Mouse (Mus musculus): Measurements from ENCODE around the gene Lrcol1. TPM values are rescaled to one million over a fixed set of nuclear protein-coding genes. Genes with fewer than 3 reads are reported as not detected.

Gene Lrcol1
- not detected in 2 replicates for polyA plus RNA-seq (2016; fragmentation: Nextera tagmentation; extraction: Ambion mirVana)

- no peak within 1 kb of the TSS for H3K4me3 ChIP-seq
- ATAC-seq (ENCODE audit: low FRiP score) = no peak
- no peak within 1 kb of the TSS for H3K4me2 ChIP-seq (replicated peaks)
- no peak within 1 kb of the TSS for H3K9ac ChIP-seq
- peaks cover 38% of the 10 kb centered on the region for H3K27me3 ChIP-seq
- 77% methylated on average over 4 of the region's 4 CpGs for WGBS
- no peak within 1 kb of the TSS for H3K27ac ChIP-seq
- H3K36me3 ChIP-seq = no peaks in the 10 kb centered on the region
- H3K9me3 ChIP-seq (replicated peaks) = no peaks in the 10 kb centered on the region
- H3K4me1 ChIP-seq = peaks cover 12% of the 10 kb centered on the region
Observed at GRCm38 (mm10) chr5:110344524-110344923, at the start of gene Lrcol1. Gene Lrcol1, plus strand, starts transcription at chr5:110344730.

DNA sequence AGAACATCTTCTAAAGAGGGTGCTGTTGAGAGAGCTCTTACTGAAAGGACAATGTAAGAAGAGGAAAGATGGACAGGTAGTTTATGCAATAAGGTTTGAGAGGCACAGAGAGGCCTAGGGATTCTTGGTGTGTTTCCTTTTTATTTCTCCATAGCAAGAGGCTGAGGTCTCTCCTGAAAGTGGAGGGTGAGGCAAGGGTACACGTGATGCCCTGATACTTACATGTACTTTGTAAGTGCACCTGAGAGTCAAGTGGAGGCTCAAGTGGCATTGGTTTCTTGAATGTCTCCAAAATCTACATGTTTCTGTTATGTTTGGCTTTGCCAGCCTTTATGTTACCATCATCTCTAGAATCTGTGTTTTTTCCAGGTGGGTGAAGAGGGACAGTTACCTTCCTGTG, 47.9 kb upstream of the Lrcol1 start:
- H3K9me3 ChIP-seq (replicated peaks) = no peaks in the 10 kb centered on the region
- peaks cover 47% of the 10 kb centered on the region for H3K36me3 ChIP-seq
- no peaks in the 10 kb centered on the region for H3K4me1 ChIP-seq
- no peaks in the 10 kb centered on the region for H3K27me3 ChIP-seq
- no peak overlapping the region for H3K9ac ChIP-seq
- H3K4me3 ChIP-seq = no peak overlapping the region
- no peak overlapping the region for H3K4me2 ChIP-seq (replicated peaks)
- ATAC-seq (ENCODE audit: low FRiP score) = no peak
- H3K27ac ChIP-seq = no peak overlapping the region
- WGBS = 100% methylated on average over 1 of the region's 1 CpGs

GRCm38 (mm10) chr5:110300591-110300990, 43.9 kb upstream of the Lrcol1 start:
- H3K36me3 ChIP-seq = peaks cover 55% of the 10 kb centered on the region
- ATAC-seq (ENCODE audit: low FRiP score) = no peak
- 92% methylated on average over 2 of the region's 2 CpGs for WGBS
- H3K9me3 ChIP-seq (replicated peaks) = no peaks in the 10 kb centered on the region
- no peak overlapping the region for H3K4me2 ChIP-seq (replicated peaks)
- no peaks in the 10 kb centered on the region for H3K27me3 ChIP-seq
- no peaks in the 10 kb centered on the region for H3K4me1 ChIP-seq
- H3K27ac ChIP-seq = no peak overlapping the region
- H3K9ac ChIP-seq = no peak overlapping the region
- H3K4me3 ChIP-seq = no peak overlapping the region

- Histone ChIP-seq H3K9me3 (replicated peaks) (no peaks in the 10 kb centered on the region), H3K4me3 (no peak overlapping the region), H3K4me2 (replicated peaks) (no peak overlapping the region), H3K27ac (no peak overlapping the region), H3K9ac (no peak overlapping the region), H3K27me3 (no peaks in the 10 kb centered on the region), H3K36me3 (peaks cover 65% of the 10 kb centered on the region), H3K4me1 (no peaks in the 10 kb centered on the region)
- WGBS = 95% methylated on average over 7 of the region's 7 CpGs
- no peak for ATAC-seq (ENCODE audit: low FRiP score)
Observed at GRCm38 (mm10) chr5:110308861-110309260, 35.7 kb upstream of the Lrcol1 start.

GRCm38 (mm10) chr5:110313127-110313526, 31.4 kb upstream of the Lrcol1 start:
- Histone ChIP-seq H3K27ac (no peak overlapping the region), H3K27me3 (no peaks in the 10 kb centered on the region), H3K9ac (no peak overlapping the region), H3K9me3 (replicated peaks) (no peaks in the 10 kb centered on the region), H3K4me2 (replicated peaks) (no peak overlapping the region), H3K4me1 (no peaks in the 10 kb centered on the region), H3K36me3 (peaks cover 53% of the 10 kb centered on the region), H3K4me3 (no peak overlapping the region)
- ATAC-seq (ENCODE audit: low FRiP score) = no peak
- 93% methylated on average over 3 of the region's 3 CpGs for WGBS

DNA sequence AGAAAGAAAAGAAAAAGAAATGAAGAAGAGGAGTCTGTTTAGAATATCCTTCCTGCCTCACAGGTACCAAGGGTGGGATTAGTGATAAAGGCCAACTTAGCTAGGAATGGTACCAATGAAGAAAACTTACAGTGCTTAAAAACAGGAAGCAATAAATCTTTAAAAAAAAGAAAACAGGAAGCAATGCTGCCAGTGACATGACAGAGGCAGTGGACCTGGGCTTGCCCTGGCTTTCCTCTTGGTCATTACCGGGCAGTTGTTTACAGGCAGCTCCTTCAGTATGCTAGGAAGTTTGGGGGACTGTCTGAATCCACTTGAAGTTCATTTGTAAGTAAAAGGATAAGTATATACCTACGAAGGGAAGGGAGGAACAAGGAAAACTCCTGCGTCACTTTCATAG, 14.0 kb upstream of the Lrcol1 start:
- H3K4me1 ChIP-seq = no peaks in the 10 kb centered on the region
- H3K9ac ChIP-seq = no peak overlapping the region
- H3K9me3 ChIP-seq (replicated peaks) = no peaks in the 10 kb centered on the region
- no peak for ATAC-seq (ENCODE audit: low FRiP score)
- no peak overlapping the region for H3K27ac ChIP-seq
- H3K4me2 ChIP-seq (replicated peaks) = no peak overlapping the region
- whole genome bisulfite sequencing = 89% methylated on average over 3 of the region's 3 CpGs
- H3K36me3 ChIP-seq = peaks cover 64% of the 10 kb centered on the region
- H3K27me3 ChIP-seq = no peaks in the 10 kb centered on the region
- no peak overlapping the region for H3K4me3 ChIP-seq

- no peak overlapping the region for H3K4me2 ChIP-seq (replicated peaks)
- no peak for ATAC-seq (ENCODE audit: low FRiP score)
- 84% methylated on average over 2 of the region's 2 CpGs for whole genome bisulfite sequencing
- H3K27me3 ChIP-seq = peaks cover 29% of the 10 kb centered on the region
- H3K4me1 ChIP-seq = peaks cover 12% of the 10 kb centered on the region
- H3K36me3 ChIP-seq = peaks cover 42% of the 10 kb centered on the region
- no peak overlapping the region for H3K9ac ChIP-seq
- H3K4me3 ChIP-seq = no peak overlapping the region
- no peak overlapping the region for H3K27ac ChIP-seq
- no peaks in the 10 kb centered on the region for H3K9me3 ChIP-seq (replicated peaks)
Observed at GRCm38 (mm10) chr5:110338792-110339191, 5.7 kb upstream of the Lrcol1 start.

DNA sequence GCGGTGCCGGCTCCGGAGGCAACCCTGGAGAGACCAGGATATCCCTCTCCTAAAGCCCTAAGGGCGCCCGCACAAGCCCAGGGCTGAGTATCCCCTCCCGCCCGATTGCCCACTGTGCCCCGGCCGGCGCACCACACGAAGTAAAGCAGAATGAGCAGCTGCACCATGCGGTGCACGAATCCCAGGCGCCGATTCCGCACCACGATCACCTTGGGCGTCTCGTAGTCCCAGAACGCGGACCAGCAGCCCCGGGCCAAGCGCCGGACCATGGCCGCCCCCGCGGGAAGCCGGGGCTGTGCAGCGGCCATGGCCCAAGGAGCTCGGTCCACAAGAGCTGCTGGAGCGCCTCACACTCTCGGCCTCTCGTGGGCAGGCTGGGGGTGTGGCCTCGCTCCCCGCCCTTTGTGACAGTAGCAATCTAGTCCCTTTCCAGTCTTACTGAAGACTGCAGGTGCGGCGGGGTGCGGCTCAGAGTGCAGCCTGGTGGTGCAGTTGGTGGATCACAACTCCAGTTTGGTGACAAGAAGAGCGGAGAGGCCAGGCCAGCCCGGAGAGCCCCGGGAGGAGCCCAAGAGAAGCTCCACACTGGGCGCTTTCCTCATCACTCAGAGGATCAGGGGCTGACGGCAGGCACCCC, 1.8 kb upstream of the Lrcol1 start, which contains the start of gene P2rx2:
Gene P2rx2, minus strand, starts transcription at position 565 of the 637 bp plus-strand sequence.
- H3K36me3 ChIP-seq = peaks cover 5% of the 10 kb centered on the region; the same call in 1 of the 2 replicates
- H3K9me3 ChIP-seq (replicated peaks) = no peaks in the 10 kb centered on the region
- peak within 1 kb of the TSS; percentile 58 for H3K9ac ChIP-seq
- ATAC-seq (ENCODE audit: low FRiP score) = peak; percentile 57
- H3K4me2 ChIP-seq (replicated peaks) = peak within 1 kb of the TSS; percentile 86
- no peak within 1 kb of the TSS for H3K27ac ChIP-seq
- peak within 1 kb of the TSS; percentile 45 for H3K4me3 ChIP-seq
- 2% methylated on average over 43 of the region's 43 CpGs for WGBS
- H3K27me3 ChIP-seq = peaks cover 38% of the 10 kb centered on the region
- H3K4me1 ChIP-seq = peaks cover 12% of the 10 kb centered on the region

- H3K4me3 ChIP-seq = no peak overlapping the region
- WGBS = 74% methylated on average over 4 of the region's 4 CpGs
- no peak overlapping the region for H3K27ac ChIP-seq
- H3K27me3 ChIP-seq = peaks cover 38% of the 10 kb centered on the region
- ATAC-seq (ENCODE audit: low FRiP score) = no peak
- peaks cover 12% of the 10 kb centered on the region for H3K4me1 ChIP-seq
- H3K4me2 ChIP-seq (replicated peaks) = no peak overlapping the region
- H3K9me3 ChIP-seq (replicated peaks) = no peaks in the 10 kb centered on the region
- no peak overlapping the region for H3K9ac ChIP-seq
- no peaks in the 10 kb centered on the region for H3K36me3 ChIP-seq
Observed at GRCm38 (mm10) chr5:110345553-110345952, 1.0 kb downstream of the Lrcol1 start.

DNA sequence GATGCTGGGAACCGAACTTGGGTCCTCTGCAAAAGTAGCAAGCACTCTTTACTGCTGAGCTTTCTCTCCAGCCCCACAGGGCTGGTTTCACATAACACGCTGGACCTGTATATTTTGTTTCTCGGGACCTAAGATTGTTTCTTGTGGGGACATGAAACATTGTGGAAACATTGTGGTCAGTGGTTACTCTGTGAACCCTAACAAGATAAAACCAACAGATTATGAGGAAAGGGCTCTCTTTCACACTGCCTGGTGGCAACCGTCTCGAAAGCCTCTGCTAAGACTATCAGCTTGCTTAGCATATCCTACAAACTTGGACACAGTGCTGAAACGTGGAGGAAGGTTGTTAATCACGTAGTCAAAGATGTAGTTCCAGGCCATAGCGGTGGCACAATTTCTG, 2.5 kb downstream of the Lrcol1 start:
- Histone ChIP-seq H3K4me3 (no peak overlapping the region), H3K27ac (no peak overlapping the region), H3K9me3 (replicated peaks) (no peaks in the 10 kb centered on the region), H3K4me1 (peaks cover 12% of the 10 kb centered on the region), H3K9ac (no peak overlapping the region), H3K4me2 (replicated peaks) (no peak overlapping the region), H3K36me3 (no peaks in the 10 kb centered on the region), H3K27me3 (peaks cover 27% of the 10 kb centered on the region)
- WGBS = 89% methylated on average over 8 of the region's 8 CpGs
- no peak for ATAC-seq (ENCODE audit: low FRiP score)

DNA sequence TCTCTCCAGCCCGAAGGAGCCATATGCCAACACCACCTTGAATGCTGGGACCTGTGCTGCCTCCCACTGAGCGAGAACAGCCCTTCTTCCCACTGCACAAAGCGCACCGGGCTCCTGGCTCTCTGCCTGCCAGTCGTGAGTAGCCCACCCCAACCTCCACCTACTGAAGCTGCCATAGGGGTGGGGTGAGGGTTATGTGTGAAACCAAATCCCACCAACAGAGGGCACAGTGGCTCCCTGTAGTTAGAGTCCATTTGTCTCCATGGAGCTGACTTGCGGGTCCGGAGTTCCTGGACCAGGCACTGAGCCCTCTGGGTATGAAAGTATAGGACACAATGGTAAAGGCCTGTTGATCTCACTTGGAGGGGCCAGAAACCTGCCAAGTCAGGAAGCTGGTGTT, 10.2 kb downstream of the Lrcol1 start:
- no peak overlapping the region for H3K4me2 ChIP-seq (replicated peaks)
- peaks cover 21% of the 10 kb centered on the region for H3K27me3 ChIP-seq
- no peaks in the 10 kb centered on the region for H3K9me3 ChIP-seq (replicated peaks)
- ATAC-seq (ENCODE audit: low FRiP score) = no peak
- H3K9ac ChIP-seq = no peak overlapping the region
- WGBS = 18% methylated on average over 7 of the region's 7 CpGs
- peaks cover 8% of the 10 kb centered on the region; the same call in 1 of the 2 replicates for H3K4me1 ChIP-seq
- H3K27ac ChIP-seq = no peak overlapping the region
- no peaks in the 10 kb centered on the region for H3K36me3 ChIP-seq
- H3K4me3 ChIP-seq = no peak overlapping the region

DNA sequence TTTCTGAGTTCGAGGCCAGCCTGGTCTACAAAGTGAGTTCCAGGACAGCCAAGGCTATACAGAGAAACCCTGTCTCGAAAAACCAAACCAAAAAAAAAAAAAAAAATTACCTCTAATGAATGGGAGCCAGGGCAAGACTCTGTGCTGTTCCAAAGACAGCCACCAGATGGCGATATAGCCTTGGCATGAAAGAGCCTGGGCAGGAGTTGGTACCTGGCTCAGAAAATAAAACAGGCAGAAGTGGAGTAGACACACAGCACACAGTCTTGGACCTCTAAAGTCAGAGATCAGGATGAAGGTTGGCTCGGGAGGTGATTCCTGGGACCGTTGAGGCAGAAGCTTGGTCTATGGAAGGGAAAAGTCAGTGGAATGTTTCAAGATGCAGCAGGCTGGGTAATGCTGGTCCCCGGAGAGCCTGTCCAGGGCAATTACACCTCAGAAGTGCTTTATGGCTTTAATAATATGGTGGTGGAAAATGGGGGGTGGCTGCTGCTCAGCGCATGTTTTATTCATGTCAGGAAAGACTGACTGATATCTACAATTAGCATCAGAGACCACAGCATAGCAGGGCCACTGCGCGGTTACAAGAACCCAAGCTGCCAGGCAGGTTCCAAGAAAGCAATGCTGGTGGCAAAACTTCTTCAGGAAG, 13.1 kb downstream of the Lrcol1 start:
- Histone ChIP-seq H3K36me3 (0 out of 2 replicates have a peak, but pooled peaks cover 5% of the 10 kb centered on the region), H3K4me2 (replicated peaks) (no peak overlapping the region), H3K4me3 (no peak overlapping the region), H3K27ac (no peak overlapping the region), H3K9ac (no peak overlapping the region), H3K27me3 (peaks cover 30% of the 10 kb centered on the region), H3K4me1 (peaks cover 8% of the 10 kb centered on the region; the same call in 1 of the 2 replicates), H3K9me3 (replicated peaks) (no peaks in the 10 kb centered on the region)
- ATAC-seq (ENCODE audit: low FRiP score) = peak; percentile 55
- 29% methylated on average over 9 of the region's 9 CpGs for WGBS

- Histone ChIP-seq H3K27me3 (peaks cover 26% of the 10 kb centered on the region), H3K9ac (no peak overlapping the region), H3K9me3 (replicated peaks) (no peaks in the 10 kb centered on the region), H3K4me1 (peaks cover 21% of the 10 kb centered on the region), H3K4me3 (no peak overlapping the region), H3K4me2 (replicated peaks) (no peak overlapping the region), H3K27ac (no peak overlapping the region), H3K36me3 (peaks cover 17% of the 10 kb centered on the region)
- 87% methylated on average over 6 of the region's 6 CpGs for WGBS
- no peak for ATAC-seq (ENCODE audit: low FRiP score)
Observed at GRCm38 (mm10) chr5:110361465-110361864, 16.9 kb downstream of the Lrcol1 start.

Data from hindbrain, embryonic 12.5 days (tissue).